Mouse (Mus musculus) intestine, postnatal 0 days (tissue): Measurements from ENCODE around the gene Fmo6. TPM values are rescaled to one million over a fixed set of nuclear protein-coding genes. Genes with fewer than 3 reads are reported as not detected.
A peak's percentile ranks its signal among the peaks of the same experiment; 100 is the strongest.

Experiments used
- ATAC-seq: fragments of 200-750 bp; cut with Nextera tagmentation; 2 replicates; pipeline ENCODE4 v1.8.0; 2017; ENCODE audit warnings: mild to moderate bottlenecking, moderate TSS enrichment, moderate library complexity
- H3K27ac ChIP-seq: fragments of 300-500 bp; sonication (generic); 2 replicates; pipeline ENCODE4 v1.5.1; 2014; ENCODE audit warnings: mild to moderate bottlenecking, low read depth, low read length, moderate library complexity
- H3K27me3 ChIP-seq: fragments of 300-500 bp; sonication (generic); replicated peaks from 2 replicates; pipeline ENCODE4 v1.6.1; 2014; ENCODE audit warnings: low read length, mixed read lengths; ENCODE audit not compliant: control insufficient read depth, insufficient read depth
- H3K36me3 ChIP-seq: fragments of 300-500 bp; sonication (generic); 2 replicates; pipeline ENCODE4 v1.6.1; 2014; ENCODE audit warnings: mild to moderate bottlenecking, moderate library complexity; ENCODE audit not compliant: control insufficient read depth, insufficient read depth
- H3K4me1 ChIP-seq: fragments of 300-500 bp; sonication (generic); replicated peaks from 2 replicates; pipeline ENCODE4 v1.6.1; 2014; ENCODE audit warnings: antibody characterized with exemption, low read length, mixed read lengths; ENCODE audit not compliant: control insufficient read depth, insufficient read depth
- H3K4me2 ChIP-seq: fragments of 300-500 bp; sonication (generic); replicated peaks from 2 replicates; pipeline ENCODE4 v1.6.1; 2014; ENCODE audit warnings: low read depth, mild to moderate bottlenecking, moderate library complexity
- H3K4me3 ChIP-seq: fragments of 300-500 bp; sonication (generic); 2 replicates; pipeline ENCODE4 v1.5.1; 2014; ENCODE audit warnings: low read depth, low read length
- H3K9ac ChIP-seq: fragments of 300-500 bp; sonication (generic); 2 replicates; pipeline ENCODE4 v1.6.1; 2014; ENCODE audit warnings: mild to moderate bottlenecking, low read depth, low read length
- H3K9me3 ChIP-seq: fragments of 300-500 bp; sonication (generic); 2 replicates; pipeline ENCODE4 v1.6.1; 2016; ENCODE audit warnings: mixed run types; ENCODE audit not compliant: control insufficient read depth
- CTCF ChIP-seq: sonication (generic); IDR thresholded peaks from 2 replicates; pipeline ENCODE4 v1.5.1; 2016; ENCODE audit warnings: low read depth, mild to moderate bottlenecking, control low read depth, antibody characterized with exemption, moderate library complexity
- WGBS: fragments of 180-500 bp; shearing (Covaris S2); extraction: QIAGEN DNeasy Blood & Tissue Kit; methylation state at CpG from one replicate; pipeline ENCODE4 v1.1.7; 2014; 5-methylcytosine and 5-hydroxymethylcytosine counted together
- polyA plus RNA-seq: library from polyadenylated mRNA; unstranded; fragments of >200 nt; fragmentation: Nextera tagmentation; extraction: Ambion mirVana; gene quantifications from 2 replicates; pipeline ENCODE4 v1.2.1, GENCODE M21; 2015

Gene Fmo6
- polyA plus RNA-seq, 1 experiment from 2014 or later = not detected

DNA sequence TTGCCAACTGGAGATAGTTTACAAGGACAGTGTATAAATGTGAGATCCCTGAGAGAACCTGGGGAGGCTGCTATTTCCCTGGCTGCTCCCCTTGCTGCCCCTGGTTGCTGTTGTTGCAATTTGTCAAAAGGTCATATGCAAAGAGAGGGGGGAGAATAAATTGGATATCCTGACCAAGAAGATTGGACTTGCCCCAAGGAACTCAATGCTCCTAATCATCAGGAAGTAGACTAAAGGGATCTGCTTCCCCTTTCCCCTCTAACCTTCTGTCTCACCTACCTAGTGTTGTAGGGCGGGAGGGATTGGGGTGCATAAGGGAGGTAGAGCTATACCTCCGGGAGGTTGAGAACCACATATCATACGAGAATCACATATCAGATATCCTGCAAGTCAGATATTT is 8.2 kb downstream of the Fmo6 start:
- H3K4me1 ChIP-seq = no peaks in the 10 kb centered on the region
- no peaks in the 10 kb centered on the region for H3K27me3 ChIP-seq
- ATAC-seq = no peak
- no peaks in the 10 kb centered on the region for H3K36me3 ChIP-seq
- no peak overlapping the region for H3K4me2 ChIP-seq
- no peak overlapping the region for H3K9ac ChIP-seq
- H3K27ac ChIP-seq = no peak overlapping the region
- no peak overlapping the region for H3K4me3 ChIP-seq
- no peaks in the 10 kb centered on the region for H3K9me3 ChIP-seq
- WGBS = 62% methylated on average over 3 of the region's 3 CpGs
- no peak for TF ChIP-seq CTCF

DNA sequence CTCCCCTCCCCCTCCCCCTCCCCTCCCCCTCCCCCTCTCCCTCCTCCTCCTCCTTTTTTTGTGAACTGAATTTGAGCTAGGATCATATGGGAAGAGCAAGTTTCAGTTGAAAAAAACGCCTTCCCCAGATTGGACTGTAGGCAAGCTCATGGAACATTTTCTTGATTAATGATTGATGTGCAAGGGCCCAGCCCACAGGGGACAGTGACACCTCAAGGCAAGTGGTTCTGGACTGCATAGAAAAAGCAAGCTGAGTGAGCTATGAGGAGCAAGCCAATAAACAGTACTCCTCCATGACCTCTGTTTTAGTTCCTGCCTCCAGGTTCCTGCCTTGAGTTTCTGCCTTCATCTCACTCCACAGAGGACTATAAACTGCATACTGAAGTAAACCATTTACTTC is 12.2 kb downstream of the Fmo6 start:
- TF ChIP-seq CTCF = no peak
- WGBS = 53% methylated on average over 1 of the region's 1 CpGs
- no peaks in the 10 kb centered on the region for H3K9me3 ChIP-seq
- H3K4me1 ChIP-seq = no peaks in the 10 kb centered on the region
- ATAC-seq = no peak
- no peaks in the 10 kb centered on the region for H3K27me3 ChIP-seq
- H3K36me3 ChIP-seq = no peaks in the 10 kb centered on the region
- no peak overlapping the region for H3K4me3 ChIP-seq
- H3K27ac ChIP-seq = no peak overlapping the region
- H3K9ac ChIP-seq = no peak overlapping the region
- no peak overlapping the region for H3K4me2 ChIP-seq

DNA sequence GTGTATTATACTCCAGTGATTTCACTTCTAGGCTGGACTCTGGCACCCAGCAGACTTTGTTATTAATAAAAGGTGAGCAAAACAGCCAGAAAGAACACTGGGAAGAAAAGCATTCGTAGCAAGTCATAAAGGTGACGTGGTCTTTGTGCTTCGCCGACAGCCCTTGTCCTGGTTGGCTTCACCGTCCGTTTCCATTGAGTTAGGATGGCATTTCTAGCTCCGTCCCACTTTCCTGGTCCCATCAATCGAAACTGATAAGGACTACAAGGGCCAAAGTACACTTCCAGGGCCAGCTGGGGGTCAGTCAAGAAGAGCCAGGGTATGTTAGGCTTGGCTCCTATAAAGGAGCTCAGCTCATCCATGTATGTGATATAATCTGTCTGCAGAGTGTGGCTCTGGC is 20.7 kb downstream of the Fmo6 start:
- Histone ChIP-seq H3K4me2 (no peak overlapping the region), H3K27me3 (no peaks in the 10 kb centered on the region), H3K4me3 (no peak overlapping the region), H3K27ac (no peak overlapping the region), H3K4me1 (no peaks in the 10 kb centered on the region), H3K36me3 (no peaks in the 10 kb centered on the region), H3K9me3 (no peaks in the 10 kb centered on the region), H3K9ac (no peak overlapping the region)
- TF ChIP-seq CTCF = no peak
- ATAC-seq = peak; percentile 71
- 60% methylated on average over 8 of the region's 8 CpGs for WGBS

DNA sequence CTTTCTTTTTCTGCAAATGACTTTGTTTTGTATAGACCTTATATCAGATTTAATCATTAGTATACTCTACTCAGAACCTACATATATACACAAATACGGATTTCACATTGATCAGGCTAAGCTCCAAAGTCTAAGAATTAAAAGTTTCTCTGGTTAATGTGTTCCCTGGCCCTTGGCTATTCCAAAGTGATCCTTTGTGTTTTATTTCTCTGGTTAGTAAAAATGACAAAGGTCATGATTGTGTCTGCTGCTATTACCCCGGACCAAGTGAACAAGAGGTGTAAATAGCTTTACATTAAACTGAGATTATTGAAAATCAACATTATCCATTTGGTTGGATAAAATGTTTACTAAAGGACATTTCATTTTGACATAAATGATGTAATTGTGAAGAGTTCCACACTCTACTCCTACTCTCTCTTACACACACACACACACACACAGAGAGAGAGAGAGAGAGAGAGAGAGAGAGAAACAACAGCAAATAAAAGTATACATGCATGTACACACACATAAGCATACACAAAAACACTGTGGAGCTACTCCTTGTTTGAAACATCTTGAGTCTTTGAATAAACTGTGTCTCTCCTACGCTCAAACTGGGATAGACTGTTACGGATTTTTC is 22.3 kb downstream of the Fmo6 start:
- 70% methylated on average over 4 of the region's 4 CpGs for WGBS
- Histone ChIP-seq H3K9me3 (no peaks in the 10 kb centered on the region), H3K4me1 (no peaks in the 10 kb centered on the region), H3K9ac (no peak overlapping the region), H3K4me3 (no peak overlapping the region), H3K27me3 (no peaks in the 10 kb centered on the region), H3K36me3 (no peaks in the 10 kb centered on the region), H3K27ac (no peak overlapping the region), H3K4me2 (no peak overlapping the region)
- no peak for TF ChIP-seq CTCF
- no peak for ATAC-seq

DNA sequence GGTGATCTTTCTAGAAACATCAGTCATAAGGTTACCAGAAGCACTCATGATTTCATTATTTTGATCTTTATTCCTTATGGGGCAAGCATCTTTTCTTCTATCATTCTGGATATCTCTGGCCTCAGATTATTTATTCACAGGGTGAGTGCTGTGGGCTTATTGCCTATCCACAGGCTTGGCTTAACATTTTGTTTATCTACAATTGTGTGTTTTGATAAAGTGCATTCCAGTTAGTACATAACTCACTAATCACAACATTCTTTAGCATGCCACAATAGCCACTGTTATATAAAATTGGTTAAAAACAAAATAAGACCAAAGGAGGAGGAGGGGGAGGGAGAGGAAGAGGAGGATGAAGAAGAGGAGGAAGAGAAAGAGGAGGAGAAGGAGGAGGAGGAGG is 25.2 kb downstream of the Fmo6 start:
- no peak for TF ChIP-seq CTCF
- no peak for ATAC-seq
- Histone ChIP-seq H3K36me3 (no peaks in the 10 kb centered on the region), H3K4me2 (no peak overlapping the region), H3K9ac (no peak overlapping the region), H3K4me3 (no peak overlapping the region), H3K4me1 (no peaks in the 10 kb centered on the region), H3K9me3 (no peaks in the 10 kb centered on the region), H3K27me3 (no peaks in the 10 kb centered on the region), H3K27ac (no peak overlapping the region)

DNA sequence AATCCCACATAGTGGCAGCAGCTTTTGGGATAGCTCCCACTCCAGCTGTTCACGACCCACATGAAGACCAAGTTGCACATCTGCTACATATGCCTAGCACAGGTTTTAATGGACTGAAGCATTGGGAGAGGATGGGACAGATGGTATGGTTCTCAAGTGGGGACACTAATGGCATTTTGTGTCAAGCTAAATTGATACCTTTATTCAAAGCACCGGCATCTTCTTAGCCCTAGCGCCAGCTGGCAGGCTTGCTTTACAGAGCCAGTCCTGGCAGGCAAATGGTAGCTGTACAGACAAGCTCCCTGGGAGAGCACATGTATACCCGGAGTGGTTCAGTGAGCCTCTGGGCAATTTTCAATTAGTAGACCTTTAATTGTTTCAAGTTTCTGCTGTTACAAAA is 35.4 kb downstream of the Fmo6 start:
- Histone ChIP-seq H3K36me3 (no peaks in the 10 kb centered on the region), H3K27me3 (no peaks in the 10 kb centered on the region), H3K9ac (no peak overlapping the region), H3K27ac (no peak overlapping the region), H3K4me1 (no peaks in the 10 kb centered on the region), H3K4me2 (no peak overlapping the region), H3K4me3 (no peak overlapping the region), H3K9me3 (no peaks in the 10 kb centered on the region)
- ATAC-seq = no peak
- 85% methylated on average over 4 of the region's 4 CpGs for WGBS
- TF ChIP-seq CTCF = no peak
